Mouse (Mus musculus): ENCODE measurements around the gene Megf9.

Megf9 gene

GRCm38 (mm10) chr4:70534891-70535269 lies at the start of gene Megf9:
TSS of gene Megf9 (minus strand) at chr4:70534995.
- in situ Hi-C loops (cut with MboI; ENCODE audit: unreplicated experiment in 2 of 2): loop anchor here in 1 of 2 experiments (10.0 kb wide), 1 partner anchor 1660 kb away; no protein-coding TSS in a partner anchor

- in situ Hi-C loops (cut with MboI; ENCODE audit: unreplicated experiment in 2 of 2): no loop called here
Observed at GRCm38 (mm10) chr4:70579654-70580053, 44.9 kb upstream of the Megf9 start.

- in situ Hi-C loops (cut with MboI; ENCODE audit: unreplicated experiment in 2 of 2): no loop called here
Observed at GRCm38 (mm10) chr4:70578301-70578700, 43.5 kb upstream of the Megf9 start.

GRCm38 (mm10) chr4:70576096-70576495 lies 41.3 kb upstream of the Megf9 start:
- in situ Hi-C loops (cut with MboI; ENCODE audit: unreplicated experiment in 2 of 2): no loop called here

- in situ Hi-C loops (cut with MboI; ENCODE audit: unreplicated experiment in 2 of 2): no loop called here
Observed at GRCm38 (mm10) chr4:70573926-70574325, 39.1 kb upstream of the Megf9 start.

GRCm38 (mm10) chr4:70553888-70554287 lies 19.1 kb upstream of the Megf9 start:
- in situ Hi-C loops (cut with MboI; ENCODE audit: unreplicated experiment in 2 of 2): no loop called here

GRCm38 (mm10) chr4:70553230-70553797 lies 18.5 kb upstream of the Megf9 start:
- in situ Hi-C loops (cut with MboI; ENCODE audit: unreplicated experiment in 2 of 2): no loop called here

GRCm38 (mm10) chr4:70552120-70552519 lies 17.3 kb upstream of the Megf9 start:
- in situ Hi-C loops (cut with MboI; ENCODE audit: unreplicated experiment in 2 of 2): no loop called here

- in situ Hi-C loops (cut with MboI; ENCODE audit: unreplicated experiment in 2 of 2): no loop called here
Observed at GRCm38 (mm10) chr4:70547411-70548148, 12.8 kb upstream of the Megf9 start.

- in situ Hi-C loops (cut with MboI; ENCODE audit: unreplicated experiment in 2 of 2): no loop called here
Observed at GRCm38 (mm10) chr4:70545869-70546542, 11.2 kb upstream of the Megf9 start.

GRCm38 (mm10) chr4:70544390-70544789 lies 9.6 kb upstream of the Megf9 start:
- in situ Hi-C loops (cut with MboI; ENCODE audit: unreplicated experiment in 2 of 2): no loop called here

GRCm38 (mm10) chr4:70542387-70542786 lies 7.6 kb upstream of the Megf9 start:
- in situ Hi-C loops (cut with MboI; ENCODE audit: unreplicated experiment in 2 of 2): no loop called here

- in situ Hi-C loops (cut with MboI; ENCODE audit: unreplicated experiment in 2 of 2): no loop called here
Observed at GRCm38 (mm10) chr4:70540743-70541142, 5.9 kb upstream of the Megf9 start.

GRCm38 (mm10) chr4:70536661-70537580 lies 2.1 kb upstream of the Megf9 start:
- in situ Hi-C loops (cut with MboI; ENCODE audit: unreplicated experiment in 2 of 2): loop anchor here in 1 of 2 experiments (10.0 kb wide), 1 partner anchor 1658 kb away; no protein-coding TSS in a partner anchor

- in situ Hi-C loops (cut with MboI; ENCODE audit: unreplicated experiment in 2 of 2): loop anchor here in 1 of 2 experiments (10.0 kb wide), 1 partner anchor 1659 kb away; no protein-coding TSS in a partner anchor
Observed at GRCm38 (mm10) chr4:70535711-70536311, 1.0 kb upstream of the Megf9 start.

GRCm38 (mm10) chr4:70535289-70535688 lies 494 bp upstream of the Megf9 start:
- in situ Hi-C loops (cut with MboI; ENCODE audit: unreplicated experiment in 2 of 2): loop anchor here in 1 of 2 experiments (10.0 kb wide), 1 partner anchor 1660 kb away; no protein-coding TSS in a partner anchor

- in situ Hi-C loops (cut with MboI; ENCODE audit: unreplicated experiment in 2 of 2): loop anchor here in 1 of 2 experiments (10.0 kb wide), 1 partner anchor 1661 kb away; no protein-coding TSS in a partner anchor
Observed at GRCm38 (mm10) chr4:70534078-70534890, 511 bp downstream of the Megf9 start.

GRCm38 (mm10) chr4:70533056-70533805 lies 1.6 kb downstream of the Megf9 start:
- in situ Hi-C loops (cut with MboI; ENCODE audit: unreplicated experiment in 2 of 2): loop anchor here in 1 of 2 experiments (10.0 kb wide), 1 partner anchor 1662 kb away; no protein-coding TSS in a partner anchor
